Mouse (Mus musculus) G1E (cell line): ENCODE data around the gene Methig1. TPM values are rescaled to one million over a fixed set of nuclear protein-coding genes. Genes with fewer than 3 reads are reported as not detected.

Experiments
- ATAC-seq: 2 replicates; pipeline ENCODE4 v1.8.0; 2016; ENCODE audit warnings: mild to moderate bottlenecking; ENCODE audit not compliant: insufficient number of reproducible peaks, poor library complexity, low FRiP score, severe bottlenecking; ENCODE audit errors: extremely low read depth
- DNase-seq: peaks from one replicate; pipeline ENCODE4 v3.0.0; 2012; ENCODE audit warnings: low spot score
- H3K27me3 ChIP-seq: 2 replicates; pipeline ENCODE4 v1.6.1; 2012; ENCODE audit warnings: mild to moderate bottlenecking, low read length, inconsistent platforms; ENCODE audit not compliant: insufficient read depth
- H3K36me3 ChIP-seq: replicated peaks from 2 replicates; pipeline ENCODE3; 2012; ENCODE audit warnings: mild to moderate bottlenecking, inconsistent platforms
- H3K4me1 ChIP-seq: 2 replicates; pipeline ENCODE4 v1.6.1; 2012; ENCODE audit warnings: low read depth, low read length, inconsistent platforms, mixed read lengths; ENCODE audit not compliant: insufficient read depth
- H3K4me3 ChIP-seq: 2 replicates; pipeline ENCODE4 v1.5.1; 2012; ENCODE audit warnings: low read depth, mild to moderate bottlenecking, inconsistent platforms, low read length, moderate library complexity, mixed read lengths
- H3K9me3 ChIP-seq: replicated peaks from 2 replicates; pipeline ENCODE4 v1.6.1; 2012; ENCODE audit warnings: inconsistent platforms
- CTCF ChIP-seq: IDR thresholded peaks from 2 replicates; pipeline ENCODE4 v1.5.1; 2012; ENCODE audit warnings: low read depth, low read length, inconsistent platforms, mixed read lengths
- GATA1 ChIP-seq: IDR thresholded peaks from 2 replicates; pipeline ENCODE4 v1.6.1; 2012; ENCODE audit warnings: borderline replicate concordance, low read length, inconsistent platforms, mixed read lengths
- GATA2 ChIP-seq: IDR thresholded peaks from 2 replicates; pipeline ENCODE4 v1.6.1; 2012; ENCODE audit warnings: low read depth, low read length, inconsistent platforms, borderline replicate concordance
- POLR2AphosphoS5 ChIP-seq: IDR thresholded peaks from 2 replicates; pipeline ENCODE4 v1.6.1; 2012; ENCODE audit warnings: low read depth, low read length, inconsistent platforms; ENCODE audit not compliant: insufficient replicate concordance
- TAL1 ChIP-seq: conservative IDR thresholded peaks from 2 replicates; pipeline ENCODE4 v1.6.1; 2012; ENCODE audit warnings: low read depth, low read length, inconsistent platforms, mixed read lengths
- polyA plus RNA-seq: library from polyadenylated mRNA; stranded (reverse); fragments of >175 nt; gene quantifications from 2 replicates; pipeline ENCODE4 v1.2.3, GENCODE M21; 2012
- total RNA-seq, 2 experiments: library from RNA; stranded (forward) in 1 of 2; stranded (reverse) in 1 of 2; fragments of 200-1000 nt in 1 of 2; fragments of >200 nt in 1 of 2; fragmentation: Nextera tagmentation in 1 of 2; gene quantifications; 2 replicates each; pipeline ENCODE4 v1.2.3; 2014 to 2017

Gene Methig1
- total and polyA plus RNA-seq, 3 experiments: 0.22 TPM; not detected in 2

- Histone ChIP-seq H3K4me3 (no peak overlapping the region), H3K36me3 (peaks cover 99% of the 10 kb centered on the region), H3K27me3 (no peaks in the 10 kb centered on the region), H3K9me3 (no peaks in the 10 kb centered on the region), H3K4me1 (peaks cover 88% of the 10 kb centered on the region)
- DNase-seq: no peak
- no peak for ATAC-seq
- no peak for TF ChIP-seq CTCF
- TF ChIP-seq TAL1: no peak
- no peak for TF ChIP-seq GATA1
- TF ChIP-seq POLR2AphosphoS5: no peak
These were observed 53.1 kb downstream of the Methig1 start for GRCm38 (mm10) chr15:100406088-100406487.

GRCm38 (mm10) chr15:100410918-100411672 is 58.1 kb downstream of the Methig1 start:
- peaks cover 87% of the 10 kb centered on the region for H3K4me1 ChIP-seq

GRCm38 (mm10) chr15:100411731-100412130 is 58.8 kb downstream of the Methig1 start:
- peaks cover 94% of the 10 kb centered on the region for H3K36me3 ChIP-seq
- no peaks in the 10 kb centered on the region for H3K27me3 ChIP-seq
- peaks cover 87% of the 10 kb centered on the region for H3K4me1 ChIP-seq
- TF ChIP-seq GATA2 (no peak), TAL1 (no peak), CTCF (no peak), POLR2AphosphoS5 (no peak), GATA1 (no peak)
- H3K4me3 ChIP-seq: no peak overlapping the region
- ATAC-seq (no peak), DNase-seq (no peak)
- no peaks in the 10 kb centered on the region for H3K9me3 ChIP-seq

More at GRCm38 (mm10) chr15:100410918-100411672, 58.1 kb downstream of the Methig1 start:
- H3K27me3 ChIP-seq: no peaks in the 10 kb centered on the region
- no peak overlapping the region for H3K4me3 ChIP-seq
- peaks cover 94% of the 10 kb centered on the region for H3K36me3 ChIP-seq
- no peak for DNase-seq
- ATAC-seq: no peak
- no peaks in the 10 kb centered on the region for H3K9me3 ChIP-seq
- no peak for TF ChIP-seq TAL1

GRCm38 (mm10) chr15:100413306-100413705 is 60.4 kb downstream of the Methig1 start:
- DNase-seq: no peak
- 0 out of 2 replicates have a peak, but pooled peaks have one; percentile 25 for ATAC-seq
- Histone ChIP-seq H3K4me1 (peaks cover 87% of the 10 kb centered on the region), H3K36me3 (peaks cover 94% of the 10 kb centered on the region), H3K27me3 (no peaks in the 10 kb centered on the region), H3K4me3 (no peak overlapping the region), H3K9me3 (no peaks in the 10 kb centered on the region)
- TF ChIP-seq GATA2: no peak
- TF ChIP-seq TAL1: no peak
- no peak for TF ChIP-seq GATA1
- no peak for TF ChIP-seq POLR2AphosphoS5
- no peak for TF ChIP-seq CTCF

GRCm38 (mm10) chr15:100414011-100414410 is 61.1 kb downstream of the Methig1 start:
- TF ChIP-seq GATA1 (no peak), POLR2AphosphoS5 (no peak), CTCF (no peak), TAL1 (no peak), GATA2 (no peak)
- peaks cover 89% of the 10 kb centered on the region for H3K4me1 ChIP-seq
- ATAC-seq (peak; percentile 22; the same call in 1 of the 2 replicates), DNase-seq (no peak)
- H3K27me3 ChIP-seq: no peaks in the 10 kb centered on the region
- no peaks in the 10 kb centered on the region for H3K9me3 ChIP-seq
- peak overlapping the region; percentile 13; the same call in 1 of the 2 replicates for H3K4me3 ChIP-seq
- peaks cover 90% of the 10 kb centered on the region for H3K36me3 ChIP-seq

DNA sequence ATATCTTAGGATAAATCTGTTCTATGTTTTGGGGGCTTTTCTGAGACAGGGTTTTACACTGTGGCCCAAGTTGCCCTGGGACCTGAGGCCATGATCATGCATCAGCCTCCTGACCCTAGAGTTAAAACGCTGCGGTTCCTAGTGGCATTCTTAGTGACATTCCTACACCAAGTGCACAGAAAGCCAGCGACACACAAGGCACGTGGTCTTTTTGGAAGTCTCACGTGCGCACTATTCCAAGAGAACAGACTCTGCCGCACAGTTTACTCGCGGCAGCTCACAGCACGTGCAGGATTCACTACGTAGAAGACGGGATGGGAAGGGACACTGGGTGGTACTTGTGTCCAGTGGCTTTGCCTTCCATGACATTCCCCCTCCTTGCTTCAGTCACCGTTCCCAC is 62.0 kb downstream of the Methig1 start:
- H3K4me3 ChIP-seq: peak overlapping the region; percentile 39; the same call in 1 of the 2 replicates
- TF ChIP-seq GATA2 (no peak), POLR2AphosphoS5 (no peak), TAL1 (no peak), GATA1 (no peak), CTCF (no peak)
- H3K4me1 ChIP-seq: peaks cover 92% of the 10 kb centered on the region
- H3K27me3 ChIP-seq: no peaks in the 10 kb centered on the region
- peaks cover 86% of the 10 kb centered on the region for H3K36me3 ChIP-seq
- no peak for ATAC-seq
- no peaks in the 10 kb centered on the region for H3K9me3 ChIP-seq
- no peak for DNase-seq

DNA sequence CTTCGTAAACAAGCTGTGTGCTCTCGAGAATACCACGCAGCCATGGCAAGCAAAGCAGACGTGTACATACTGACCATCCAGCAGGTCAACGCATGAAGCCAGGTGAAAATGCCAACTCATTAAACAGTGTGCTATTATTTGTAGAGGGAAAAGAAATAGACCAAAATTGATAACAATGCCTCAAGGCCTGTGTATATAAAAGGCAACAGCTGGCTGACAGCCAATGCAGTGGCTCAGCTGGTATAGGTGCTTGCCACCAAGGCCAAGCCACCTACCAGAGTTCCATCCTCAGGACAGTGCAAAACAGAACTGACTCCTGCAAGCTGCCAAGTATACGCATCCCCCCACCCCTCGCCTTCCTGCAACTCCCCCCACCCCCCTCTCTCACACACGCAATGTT is 62.7 kb downstream of the Methig1 start:
- Histone ChIP-seq H3K4me1 (peaks cover 93% of the 10 kb centered on the region), H3K36me3 (peaks cover 81% of the 10 kb centered on the region)

More for the DNA sequence above, 62.7 kb downstream of the Methig1 start:
- no peak for DNase-seq
- no peak for ATAC-seq
- Histone ChIP-seq H3K4me3 (no peak overlapping the region), H3K27me3 (no peaks in the 10 kb centered on the region), H3K9me3 (no peaks in the 10 kb centered on the region)
- TF ChIP-seq POLR2AphosphoS5 (no peak), GATA2 (no peak), GATA1 (no peak), CTCF (no peak), TAL1 (no peak)
